Mouse (Mus musculus) small intestine, adult 2 months (tissue): ENCODE measurements around the gene Sarm1. TPM values are rescaled to one million over a fixed set of nuclear protein-coding genes. Genes with fewer than 3 reads are reported as not detected.

ENCODE experiments used
- H3K27ac ChIP-seq: fragments of 200-500 bp; 2 replicates; pipeline ENCODE4 v1.5.1; 2012; ENCODE audit warnings: low read depth, low read length, control low read depth, inconsistent platforms; ENCODE audit not compliant: insufficient read depth
- H3K27me3 ChIP-seq: fragments of 200-500 bp; 2 replicates; pipeline ENCODE4 v1.6.1; 2012; ENCODE audit warnings: mild to moderate bottlenecking, moderate library complexity, low read length, inconsistent platforms; ENCODE audit not compliant: control insufficient read depth, insufficient read depth
- H3K36me3 ChIP-seq: fragments of 200-500 bp; 2 replicates; pipeline ENCODE4 v1.6.1; 2012; ENCODE audit warnings: mild to moderate bottlenecking, low read length, control low read depth, inconsistent platforms; ENCODE audit not compliant: control insufficient read depth, insufficient read depth
- H3K4me1 ChIP-seq: fragments of 200-500 bp; 2 replicates; pipeline ENCODE4 v1.6.1; 2012; ENCODE audit warnings: low read length, inconsistent platforms, mixed read lengths; ENCODE audit not compliant: control insufficient read depth, insufficient read depth, insufficient read length
- H3K4me3 ChIP-seq: fragments of 200-500 bp; 2 replicates; pipeline ENCODE4 v1.5.1; 2012; ENCODE audit warnings: low read depth, mild to moderate bottlenecking, control low read depth, inconsistent platforms, low read length, moderate library complexity
- CTCF ChIP-seq: fragments of 200-500 bp; IDR thresholded peaks from 2 replicates; pipeline ENCODE4 v1.5.1; 2012; ENCODE audit warnings: low read depth, mild to moderate bottlenecking, control low read depth, inconsistent platforms, low read length, moderate library complexity, mixed read lengths; ENCODE audit not compliant: insufficient replicate concordance, insufficient read length; ENCODE audit errors: extremely low read depth
- POLR2A ChIP-seq: fragments of 200-500 bp; IDR thresholded peaks from 2 replicates; pipeline ENCODE4 v1.6.1; 2012; ENCODE audit warnings: low read depth, mild to moderate bottlenecking, control low read depth, inconsistent platforms, low read length, moderate library complexity
- WGBS: fragments of 180-500 bp; shearing (Covaris S2); methylation state at CpG from one replicate; pipeline ENCODE4 v1.1.7; 2018; 5-methylcytosine and 5-hydroxymethylcytosine counted together
- polyA plus RNA-seq: library from polyadenylated mRNA; depleted of rRNA; stranded (reverse); fragments of >200 nt; gene quantifications from 2 replicates; pipeline ENCODE4 v1.2.3, GENCODE M21; 2012

Gene Sarm1
- polyA plus RNA-seq, 1 experiment = 0.60 TPM

DNA sequence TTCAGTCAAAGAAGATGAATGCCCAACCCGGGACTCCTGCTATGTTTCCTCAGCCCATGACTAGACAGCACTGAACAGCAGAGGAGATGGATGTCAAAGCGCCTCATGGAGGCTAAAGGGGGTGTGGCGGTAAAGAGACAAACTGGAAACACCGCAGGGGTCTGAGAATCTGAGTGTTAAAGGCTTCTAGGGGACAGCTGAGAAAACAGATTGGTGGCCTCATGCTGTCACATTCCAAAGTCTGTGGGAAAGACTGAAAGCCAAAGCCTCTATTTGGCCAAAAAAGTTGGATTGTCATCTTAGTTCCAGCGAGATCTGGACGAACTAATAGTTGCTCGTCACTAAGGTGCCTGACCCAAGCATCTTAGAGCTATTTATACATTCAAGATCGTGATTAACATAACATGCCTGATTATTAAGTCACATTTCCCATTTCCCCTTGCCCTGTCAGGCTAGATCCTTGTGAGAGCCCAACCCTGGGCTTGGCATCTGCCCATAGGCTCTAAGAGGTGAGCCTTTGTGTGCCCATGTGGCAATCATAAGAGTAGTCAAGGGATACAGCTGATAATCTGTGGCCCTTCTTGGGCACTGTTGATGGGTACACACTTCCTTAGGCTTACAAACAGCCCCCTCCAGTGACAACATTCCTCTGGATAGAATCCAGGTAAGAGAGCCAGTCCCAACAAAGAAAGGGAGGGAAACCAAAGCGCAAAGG is 25.8 kb upstream of the Sarm1 start:
- H3K36me3 ChIP-seq = peaks cover 86% of the 10 kb centered on the region

DNA sequence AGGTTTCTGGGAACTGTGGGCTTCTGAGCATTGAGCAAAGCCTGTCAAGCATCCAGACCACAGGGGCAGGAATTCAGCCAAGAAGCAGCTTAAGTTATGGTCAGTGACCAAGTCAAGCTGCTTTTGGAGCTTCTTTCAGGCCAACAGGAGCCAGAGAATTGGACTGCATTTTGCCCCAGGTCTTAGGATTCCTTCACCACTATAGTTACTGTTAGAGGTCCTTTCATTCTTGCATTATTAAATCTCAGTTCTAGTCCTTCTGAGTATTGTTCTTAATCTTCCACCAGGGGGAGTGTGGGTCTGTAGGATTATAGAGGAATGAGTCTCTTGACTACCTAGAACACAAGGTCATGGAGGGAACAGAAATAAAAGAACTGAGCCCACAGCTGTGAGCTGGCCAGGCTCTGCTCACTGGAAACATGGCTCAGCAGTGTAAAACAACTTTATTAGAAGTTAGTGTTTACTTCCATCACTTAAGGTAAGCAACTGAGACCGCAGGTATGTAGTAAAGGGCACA is 25.0 kb upstream of the Sarm1 start:
- WGBS = 92% methylated on average over 1 of the region's 1 CpGs
- no peaks in the 10 kb centered on the region for H3K27me3 ChIP-seq
- H3K4me3 ChIP-seq = no peak overlapping the region
- no peaks in the 10 kb centered on the region for H3K4me1 ChIP-seq
- H3K36me3 ChIP-seq = peaks cover 86% of the 10 kb centered on the region
- TF ChIP-seq CTCF = peak; percentile 30; the same call in 1 of the 2 replicates
- TF ChIP-seq POLR2A = no peak
- H3K27ac ChIP-seq = no peak overlapping the region

More for the DNA sequence above, 25.8 kb upstream of the Sarm1 start:
- no peak for TF ChIP-seq CTCF
- H3K27me3 ChIP-seq = no peaks in the 10 kb centered on the region
- WGBS = 85% methylated on average over 9 of the region's 9 CpGs
- H3K4me3 ChIP-seq = no peak overlapping the region
- H3K4me1 ChIP-seq = no peaks in the 10 kb centered on the region
- H3K27ac ChIP-seq = no peak overlapping the region

DNA sequence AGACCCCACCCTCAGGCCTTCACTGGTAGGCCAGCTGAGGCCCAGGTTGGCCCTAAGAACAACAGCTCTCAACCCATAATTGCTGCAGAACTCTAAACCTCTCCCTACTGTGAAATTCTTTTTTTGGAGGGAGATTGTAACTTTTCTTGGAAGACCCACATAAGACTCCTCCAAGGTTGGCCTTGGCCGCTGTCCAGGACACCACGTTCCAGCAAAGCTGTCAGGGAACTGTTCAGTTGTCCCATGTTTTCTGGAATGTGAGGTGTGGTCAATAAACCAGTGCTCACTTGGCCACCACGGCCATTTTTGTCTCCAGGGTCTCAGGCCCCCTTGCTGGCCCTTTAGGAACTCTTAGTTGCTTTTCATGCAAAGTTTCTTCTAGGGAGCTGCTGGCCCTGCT is 24.3 kb upstream of the Sarm1 start:
- Histone ChIP-seq H3K27me3 (no peaks in the 10 kb centered on the region), H3K4me1 (no peaks in the 10 kb centered on the region), H3K4me3 (no peak overlapping the region), H3K27ac (no peak overlapping the region), H3K36me3 (peaks cover 82% of the 10 kb centered on the region)
- 67% methylated on average over 3 of the region's 3 CpGs for WGBS
- TF ChIP-seq POLR2A (no peak), CTCF (no peak)

DNA sequence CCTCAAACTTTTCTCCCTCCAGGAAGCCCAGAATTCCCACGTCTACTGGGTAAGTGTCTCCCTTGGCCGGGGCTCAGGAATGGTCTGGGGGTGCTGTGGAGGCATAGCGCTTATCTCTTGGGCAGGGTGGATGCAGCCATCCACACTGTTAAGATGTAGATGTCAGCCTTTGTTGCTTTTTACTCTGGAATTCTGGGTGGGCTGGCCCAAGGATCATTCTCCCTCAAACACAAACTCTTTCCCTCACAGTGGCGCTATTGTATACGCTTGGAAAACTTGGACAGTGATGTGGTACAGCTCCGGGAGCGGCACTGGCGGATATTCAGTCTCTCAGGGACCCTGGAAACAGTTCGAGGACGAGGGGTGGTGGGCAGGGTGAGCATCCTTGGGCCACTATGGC is 21.4 kb upstream of the Sarm1 start:
- Histone ChIP-seq H3K4me1 (no peaks in the 10 kb centered on the region), H3K27ac (no peak overlapping the region), H3K4me3 (no peak overlapping the region), H3K27me3 (no peaks in the 10 kb centered on the region), H3K36me3 (peaks cover 65% of the 10 kb centered on the region)
- 91% methylated on average over 10 of the region's 10 CpGs for WGBS
- TF ChIP-seq POLR2A (no peak), CTCF (no peak)

DNA sequence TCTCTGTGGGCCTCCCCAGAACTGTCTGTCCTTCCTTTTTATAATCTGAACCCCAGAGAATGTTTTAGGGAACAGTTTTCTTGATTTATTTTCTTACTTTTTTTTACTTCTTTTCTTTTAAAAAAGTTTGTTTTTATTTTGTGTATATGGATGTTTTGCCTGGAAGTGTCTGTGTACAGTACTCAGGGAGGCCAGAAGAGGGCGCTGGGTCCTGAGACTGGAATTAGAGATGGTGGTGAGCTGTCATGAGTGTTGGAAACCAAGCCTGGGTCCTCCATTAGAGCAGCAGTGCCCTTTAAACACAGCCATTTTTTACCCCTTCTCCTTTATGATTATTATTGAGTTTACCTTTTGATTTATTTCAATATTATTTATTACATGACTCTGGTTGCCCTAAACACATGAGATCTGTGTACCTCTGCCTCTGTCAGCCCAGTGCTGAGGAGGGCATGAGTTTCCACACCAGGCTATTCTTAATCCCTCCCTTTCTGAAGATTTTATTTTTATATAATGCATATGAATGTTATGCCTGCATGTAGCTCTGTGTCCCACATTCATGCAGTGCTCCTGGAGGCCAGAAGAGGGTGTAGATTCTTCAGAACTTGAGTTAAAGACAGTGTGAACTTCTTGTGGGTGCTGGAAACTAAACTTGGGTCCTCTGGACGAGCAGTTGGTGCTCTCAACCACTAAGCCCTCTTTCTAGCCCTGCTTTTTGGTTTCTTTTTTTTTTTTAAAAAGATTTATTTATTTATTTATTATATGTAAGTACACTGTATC is 18.2 kb upstream of the Sarm1 start:
- WGBS = 64% methylated on average over 2 of the region's 2 CpGs
- Histone ChIP-seq H3K4me1 (no peaks in the 10 kb centered on the region), H3K27me3 (no peaks in the 10 kb centered on the region), H3K27ac (no peak overlapping the region), H3K36me3 (peaks cover 34% of the 10 kb centered on the region), H3K4me3 (no peak overlapping the region)
- TF ChIP-seq POLR2A (no peak), CTCF (peak; percentile 56; the same call in 1 of the 2 replicates)

DNA sequence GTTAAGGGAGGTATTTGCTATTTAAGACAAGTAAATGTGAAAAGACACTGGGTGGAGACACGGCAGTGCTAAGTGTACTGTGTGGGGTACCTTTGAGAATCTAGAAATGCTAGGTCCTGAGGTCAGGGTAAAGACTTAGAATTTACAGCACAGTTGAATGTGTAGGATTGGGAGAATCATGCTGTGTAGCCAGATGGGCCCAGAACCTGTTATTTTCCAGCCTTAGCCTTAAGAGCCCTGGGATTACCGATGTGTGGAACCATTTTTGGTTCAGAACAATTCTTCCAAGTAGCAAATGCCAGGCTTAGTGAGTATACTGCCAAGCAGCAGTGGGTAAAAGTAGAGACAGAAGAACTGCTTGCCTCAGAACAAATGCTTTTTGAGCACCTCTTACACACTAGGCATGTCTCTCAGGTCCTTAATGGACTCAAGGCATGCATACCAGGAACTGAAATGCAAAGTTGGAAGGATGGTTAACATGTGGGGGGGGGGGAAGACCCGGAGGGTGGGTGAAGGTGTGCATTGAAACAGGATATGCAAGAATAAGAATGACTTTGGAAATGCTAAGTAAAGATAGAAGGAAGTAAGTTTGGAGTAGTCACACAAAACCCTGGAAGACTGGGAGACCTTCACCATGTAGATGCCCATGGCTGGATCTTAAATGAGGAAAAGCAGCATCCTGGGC is 15.7 kb upstream of the Sarm1 start:
- Histone ChIP-seq H3K36me3 (peaks cover 33% of the 10 kb centered on the region), H3K27ac (no peak overlapping the region), H3K27me3 (no peaks in the 10 kb centered on the region), H3K4me3 (no peak overlapping the region), H3K4me1 (no peaks in the 10 kb centered on the region)
- WGBS = 51% methylated on average over 3 of the region's 3 CpGs
- no peak for TF ChIP-seq POLR2A
- no peak for TF ChIP-seq CTCF
